Mouse (Mus musculus): Measurements from ENCODE around the gene Hspb3. TPM values are rescaled to one million over a fixed set of nuclear protein-coding genes. Genes with fewer than 3 reads are reported as not detected.

Gene Hspb3
- polyA plus RNA-seq, 1 experiment = 1.9 TPM

GRCm38 (mm10) chr13:113634732-113635481, 28.6 kb downstream of the Hspb3 start:
- TF ChIP-seq POLR2A (IDR thresholded peaks at IDR 0.05; ENCODE audit: borderline replicate concordance, insufficient read depth, low read length) = no peak
- TF ChIP-seq CTCF (IDR thresholded peaks at IDR 0.05; ENCODE audit: borderline replicate concordance, insufficient read depth, low read depth, low read length) = no peak
- Histone ChIP-seq H3K27ac (ENCODE audit: insufficient read depth, low read length) (no peak overlapping the region), H3K27me3 (ENCODE audit: control insufficient read depth, insufficient read depth, low read length) (no peaks in the 10 kb centered on the region), H3K4me1 (ENCODE audit: control insufficient read depth, insufficient read depth, low read length) (no peaks in the 10 kb centered on the region), H3K4me3 (replicated peaks; ENCODE audit: insufficient read depth, low read depth, low read length) (no peak overlapping the region)
- WGBS = 84% methylated on average over 15 of the region's 15 CpGs
- DNase-seq = no peak

DNA sequence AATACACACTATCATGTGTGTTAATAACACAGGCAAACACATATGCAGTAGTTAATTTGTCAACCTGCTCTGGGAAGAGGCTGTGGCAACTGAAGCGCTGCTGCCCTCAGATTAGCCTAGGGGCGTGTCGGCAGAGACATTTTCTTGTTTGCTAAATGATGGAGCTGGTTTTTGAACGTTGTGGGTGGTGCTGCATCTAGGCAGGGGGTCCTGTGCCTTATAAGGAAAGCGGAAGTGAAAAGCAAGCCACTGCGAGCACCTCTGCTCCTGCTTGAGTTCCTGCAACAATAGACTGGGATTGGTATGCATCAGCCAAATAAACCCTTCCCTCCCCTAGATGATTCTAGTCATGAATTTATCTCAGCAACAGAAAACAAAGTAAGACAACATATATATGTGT, 31.0 kb downstream of the Hspb3 start:
- 58% methylated on average over 6 of the region's 6 CpGs for WGBS
- Histone ChIP-seq H3K27ac (ENCODE audit: insufficient read depth, low read length) (no peak overlapping the region), H3K4me3 (replicated peaks; ENCODE audit: insufficient read depth, low read depth, low read length) (no peak overlapping the region), H3K27me3 (ENCODE audit: control insufficient read depth, insufficient read depth, low read length) (no peaks in the 10 kb centered on the region), H3K4me1 (ENCODE audit: control insufficient read depth, insufficient read depth, low read length) (no peaks in the 10 kb centered on the region)
- TF ChIP-seq POLR2A (IDR thresholded peaks at IDR 0.05; ENCODE audit: borderline replicate concordance, insufficient read depth, low read length) (no peak), CTCF (IDR thresholded peaks at IDR 0.05; ENCODE audit: borderline replicate concordance, insufficient read depth, low read depth, low read length) (no peak)
- DNase-seq = no peak

GRCm38 (mm10) chr13:113627601-113628000, 35.9 kb downstream of the Hspb3 start:
- H3K4me3 ChIP-seq (replicated peaks; ENCODE audit: insufficient read depth, low read depth, low read length) = no peak overlapping the region
- DNase-seq = no peak
- no peak overlapping the region for H3K27ac ChIP-seq (ENCODE audit: insufficient read depth, low read length)
- TF ChIP-seq CTCF (IDR thresholded peaks at IDR 0.05; ENCODE audit: borderline replicate concordance, insufficient read depth, low read depth, low read length) (no peak), POLR2A (IDR thresholded peaks at IDR 0.05; ENCODE audit: borderline replicate concordance, insufficient read depth, low read length) (no peak)
- 85% methylated on average over 8 of the region's 8 CpGs for WGBS
- no peaks in the 10 kb centered on the region for H3K4me1 ChIP-seq (ENCODE audit: control insufficient read depth, insufficient read depth, low read length)
- H3K27me3 ChIP-seq (ENCODE audit: control insufficient read depth, insufficient read depth, low read length) = no peaks in the 10 kb centered on the region

DNA sequence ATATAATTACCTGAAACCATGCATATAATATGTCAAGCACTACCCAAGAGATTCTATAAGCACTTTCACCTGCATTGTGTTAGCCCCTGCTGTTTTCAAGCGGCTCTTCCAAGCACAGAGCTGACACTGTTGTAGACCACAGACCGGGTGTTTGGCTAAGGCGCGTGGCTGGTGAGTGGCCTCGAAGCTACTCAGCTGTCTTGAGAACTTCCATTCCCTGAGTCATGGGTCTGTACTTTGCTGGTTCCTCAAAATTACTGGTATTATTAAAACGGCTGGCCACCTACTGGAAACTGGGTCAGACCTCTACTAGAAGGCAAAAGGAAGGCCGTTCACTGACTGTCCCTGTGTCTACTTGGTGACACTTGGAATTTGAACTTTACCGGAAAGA, 40.6 kb downstream of the Hspb3 start:
- Histone ChIP-seq H3K27ac (ENCODE audit: insufficient read depth, low read length) (no peak overlapping the region), H3K4me3 (replicated peaks; ENCODE audit: insufficient read depth, low read depth, low read length) (no peak overlapping the region), H3K27me3 (ENCODE audit: control insufficient read depth, insufficient read depth, low read length) (no peaks in the 10 kb centered on the region), H3K4me1 (ENCODE audit: control insufficient read depth, insufficient read depth, low read length) (no peaks in the 10 kb centered on the region)
- no peak for TF ChIP-seq POLR2A (IDR thresholded peaks at IDR 0.05; ENCODE audit: borderline replicate concordance, insufficient read depth, low read length)
- no peak for TF ChIP-seq CTCF (IDR thresholded peaks at IDR 0.05; ENCODE audit: borderline replicate concordance, insufficient read depth, low read depth, low read length)
- DNase-seq = no peak
- 85% methylated on average over 8 of the region's 8 CpGs for WGBS

DNA sequence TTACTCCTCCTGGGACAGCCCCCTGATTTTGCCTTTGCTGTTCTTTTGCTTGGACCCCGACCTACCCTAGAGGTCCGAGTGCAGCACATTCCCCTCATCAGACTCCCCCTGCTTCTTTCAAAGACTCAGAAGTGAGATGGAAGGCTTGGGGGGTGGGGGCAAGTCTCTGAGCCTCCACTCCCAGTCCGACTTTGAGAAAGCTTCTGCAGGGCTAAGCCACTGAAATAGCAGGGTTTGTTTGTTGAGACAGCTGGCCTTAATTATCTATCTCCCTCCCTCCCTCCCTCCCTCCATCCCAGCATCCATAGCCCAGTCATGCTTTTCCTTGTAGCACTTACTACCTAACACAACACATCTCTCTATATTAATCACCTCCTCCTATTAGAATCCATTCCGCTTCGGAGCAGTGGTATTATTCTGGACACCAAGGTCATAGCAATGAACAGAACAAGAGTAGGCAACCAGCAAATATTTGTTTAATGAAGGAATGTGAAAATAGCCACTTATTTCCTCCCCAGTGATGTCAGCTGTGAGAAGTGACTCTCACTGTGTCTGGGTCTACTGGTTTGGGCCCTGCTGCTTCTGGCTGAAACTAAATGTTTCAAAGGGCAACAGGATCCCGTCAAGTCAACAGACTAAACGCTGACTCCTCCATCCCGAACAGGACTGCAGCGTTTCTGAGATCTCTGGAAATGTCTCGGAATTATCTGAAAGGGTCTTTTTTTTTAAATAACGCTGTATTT, 41.2 kb downstream of the Hspb3 start:
- Histone ChIP-seq H3K4me3 (replicated peaks; ENCODE audit: insufficient read depth, low read depth, low read length) (no peak overlapping the region), H3K4me1 (ENCODE audit: control insufficient read depth, insufficient read depth, low read length) (no peaks in the 10 kb centered on the region), H3K27ac (ENCODE audit: insufficient read depth, low read length) (no peak overlapping the region), H3K27me3 (ENCODE audit: control insufficient read depth, insufficient read depth, low read length) (no peaks in the 10 kb centered on the region)
- TF ChIP-seq CTCF (IDR thresholded peaks at IDR 0.05; ENCODE audit: borderline replicate concordance, insufficient read depth, low read depth, low read length) (no peak), POLR2A (IDR thresholded peaks at IDR 0.05; ENCODE audit: borderline replicate concordance, insufficient read depth, low read length) (no peak)
- no peak for DNase-seq
- WGBS = 75% methylated on average over 11 of the region's 11 CpGs

GRCm38 (mm10) chr13:113619003-113619402, 44.5 kb downstream of the Hspb3 start:
- TF ChIP-seq POLR2A (IDR thresholded peaks at IDR 0.05; ENCODE audit: borderline replicate concordance, insufficient read depth, low read length) (no peak), CTCF (IDR thresholded peaks at IDR 0.05; ENCODE audit: borderline replicate concordance, insufficient read depth, low read depth, low read length) (no peak)
- H3K4me3 ChIP-seq (replicated peaks; ENCODE audit: insufficient read depth, low read depth, low read length) = no peak overlapping the region
- WGBS = 78% methylated on average over 9 of the region's 9 CpGs
- no peaks in the 10 kb centered on the region for H3K4me1 ChIP-seq (ENCODE audit: control insufficient read depth, insufficient read depth, low read length)
- no peak overlapping the region for H3K27ac ChIP-seq (ENCODE audit: insufficient read depth, low read length)
- H3K27me3 ChIP-seq (ENCODE audit: control insufficient read depth, insufficient read depth, low read length) = no peaks in the 10 kb centered on the region
- DNase-seq = no peak

DNA sequence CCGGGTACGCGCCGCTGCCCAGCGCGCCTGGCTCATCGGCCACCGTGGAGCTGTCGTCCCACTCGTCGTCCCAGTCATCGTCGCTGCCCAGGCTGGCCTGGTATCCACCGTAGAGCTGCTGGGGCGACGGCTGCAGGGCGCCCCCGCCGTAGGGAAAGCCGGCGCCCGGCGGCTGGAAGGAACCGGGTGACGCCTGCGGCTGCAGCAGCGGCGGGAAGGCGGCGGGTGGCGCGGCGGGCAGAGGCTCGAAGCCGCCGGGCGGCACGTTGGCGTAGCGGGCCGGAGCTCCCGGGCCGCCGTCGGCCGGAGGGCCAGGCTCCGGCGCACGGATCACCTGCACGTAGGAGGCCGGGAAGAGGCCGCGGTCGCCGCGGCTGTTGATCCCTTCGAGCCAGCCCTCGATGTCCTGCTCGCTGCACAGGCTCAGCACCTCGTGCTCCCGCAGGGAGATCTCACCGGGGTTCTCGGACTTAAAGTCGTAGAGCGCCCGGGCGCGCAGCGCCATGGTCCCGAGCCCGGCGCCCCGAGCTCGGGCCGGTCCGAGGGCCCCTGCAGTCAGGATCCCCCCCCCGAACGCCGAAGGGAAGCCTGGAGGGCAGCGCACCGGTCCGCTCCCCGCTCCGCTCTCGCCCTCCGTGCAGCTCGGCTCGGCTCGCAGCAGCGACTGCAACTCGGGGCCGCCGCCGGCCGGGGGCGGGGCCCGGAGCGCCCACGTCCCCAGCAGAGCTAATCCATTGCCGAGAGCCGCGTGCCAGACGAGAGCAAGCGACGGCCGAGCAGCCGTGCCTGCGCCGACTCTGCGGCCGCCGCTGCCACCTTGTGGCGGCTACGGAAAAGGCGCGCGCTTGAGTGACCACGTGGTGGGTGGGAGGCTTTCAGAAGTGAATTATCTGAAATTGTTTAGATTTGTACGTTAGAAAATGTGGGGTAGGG, 45.3 kb downstream of the Hspb3 start, which contains the start of gene Snx18:
Gene Snx18 (minus strand): TSS at position 674 of the 933 bp plus-strand sequence.
- DNase-seq = peak; percentile 91
- no peaks in the 10 kb centered on the region for H3K4me1 ChIP-seq (ENCODE audit: control insufficient read depth, insufficient read depth, low read length)
- no peaks in the 10 kb centered on the region for H3K27me3 ChIP-seq (ENCODE audit: control insufficient read depth, insufficient read depth, low read length)
- WGBS = under 1% methylated on average over 115 of the region's 119 CpGs
- H3K27ac ChIP-seq (ENCODE audit: insufficient read depth, low read length) = peak within 1 kb of the TSS; percentile 87
- H3K4me3 ChIP-seq (replicated peaks; ENCODE audit: insufficient read depth, low read depth, low read length) = peak within 1 kb of the TSS; percentile 67
- TF ChIP-seq POLR2A (IDR thresholded peaks at IDR 0.05; ENCODE audit: borderline replicate concordance, insufficient read depth, low read length) = peak; percentile 77
- TF ChIP-seq CTCF (IDR thresholded peaks at IDR 0.05; ENCODE audit: borderline replicate concordance, insufficient read depth, low read depth, low read length) = peak; percentile 92

Data from cerebellum, adult 2 months (tissue).